Mouse (Mus musculus): ENCODE measurements around the gene Traf4. TPM values are rescaled to one million over a fixed set of nuclear protein-coding genes. Genes with fewer than 3 reads are reported as not detected.
A peak's percentile ranks its signal among the peaks of the same experiment; 100 is the strongest.
"Not testable (repeated sequence)": the region's sequence is repeated elsewhere in the genome, so short reads cannot be mapped to it uniquely, and the experiment has no call there.

The Traf4 gene
- polyA plus RNA-seq, 1 experiment from 2014 or later = 28.0 TPM

DNA sequence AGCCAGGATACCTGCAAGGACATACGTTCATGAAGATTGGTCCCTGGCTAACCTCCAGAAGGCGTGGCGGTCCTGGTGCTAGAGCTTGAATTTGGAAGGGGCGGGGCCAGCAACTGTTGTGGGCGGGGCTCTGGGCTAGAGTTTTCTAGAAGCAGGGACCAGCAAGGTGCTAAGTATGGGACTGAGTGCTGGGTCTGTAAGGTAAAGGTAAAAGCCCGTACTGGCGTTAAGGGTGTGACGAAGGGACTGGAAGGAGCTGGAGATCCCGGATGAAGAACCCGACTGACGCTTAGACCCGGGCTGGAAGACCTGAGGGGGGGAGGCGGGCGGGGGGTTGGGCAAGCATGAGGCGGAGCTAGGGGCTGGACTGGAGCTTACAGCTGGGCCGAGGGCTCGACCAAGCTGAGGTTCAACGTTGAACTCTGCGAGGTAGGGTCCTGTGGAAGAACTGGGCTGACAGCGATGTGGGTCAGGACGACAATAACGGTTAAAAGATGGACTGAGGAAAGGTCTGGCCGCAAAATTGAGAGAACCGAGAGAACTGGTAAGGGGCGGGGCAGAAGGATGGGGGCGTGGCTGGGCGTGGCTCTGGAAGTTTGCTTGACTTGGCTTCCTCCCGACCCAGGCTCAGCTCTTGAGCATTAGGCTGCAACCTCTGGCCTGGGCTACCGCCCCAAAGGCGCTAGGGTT lies 29.2 kb upstream of the Traf4 start:
- Histone ChIP-seq H3K36me3 (peaks cover 4% of the 10 kb centered on the region; the same call in 1 of the 2 replicates), H3K9ac (peak overlapping the region; percentile 64), H3K27ac (no peak overlapping the region), H3K9me3 (replicated peaks) (no peaks in the 10 kb centered on the region), H3K27me3 (peaks cover 33% of the 10 kb centered on the region), H3K4me2 (peak overlapping the region; percentile 84), H3K4me3 (replicated peaks) (peak overlapping the region; percentile 62), H3K4me1 (replicated peaks) (peaks cover 24% of the 10 kb centered on the region)
- WGBS (ENCODE audit: insufficient replicate concordance) = 2% methylated on average over 30 of the region's 30 CpGs
- DNase-seq (peak; percentile 81), ATAC-seq (ENCODE audit: low read depth) (peak; percentile 82)

DNA sequence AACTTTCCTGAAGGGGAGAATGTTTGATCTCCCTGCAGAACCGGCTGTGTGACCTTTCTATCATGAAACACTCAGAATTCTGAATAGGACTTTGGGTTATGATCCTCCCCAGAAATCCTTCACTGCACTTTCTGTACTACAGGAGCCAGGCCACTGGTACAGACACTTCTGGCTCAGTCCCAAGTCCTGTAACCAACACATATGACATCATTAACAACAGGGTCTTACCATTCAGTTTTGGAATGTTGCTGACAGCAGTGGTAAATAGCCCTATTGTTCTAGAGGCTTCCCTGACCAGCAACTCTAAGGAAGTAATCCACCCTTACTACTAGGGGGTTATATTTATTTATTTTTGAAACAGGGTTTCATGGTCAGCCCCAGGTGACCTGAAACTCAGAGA lies 27.7 kb upstream of the Traf4 start, which contains the start of gene Proca1:
Gene Proca1, plus strand, starts transcription at position 280 of the 400 bp plus-strand sequence.
- no peaks in the 10 kb centered on the region for H3K9me3 ChIP-seq (replicated peaks)
- no peak for DNase-seq
- H3K9ac ChIP-seq = no peak within 1 kb of the TSS
- peaks cover 47% of the 10 kb centered on the region for H3K27me3 ChIP-seq
- H3K4me1 ChIP-seq (replicated peaks) = peaks cover 37% of the 10 kb centered on the region
- H3K36me3 ChIP-seq = peaks cover 4% of the 10 kb centered on the region; the same call in 1 of the 2 replicates
- H3K27ac ChIP-seq = no peak within 1 kb of the TSS
- peak within 1 kb of the TSS; percentile 84 for H3K4me2 ChIP-seq
- whole genome bisulfite sequencing (ENCODE audit: insufficient replicate concordance) = 55% methylated on average over 1 of the region's 1 CpGs
- ATAC-seq (ENCODE audit: low read depth) = no peak
- H3K4me3 ChIP-seq (replicated peaks) = peak within 1 kb of the TSS; percentile 62

DNA sequence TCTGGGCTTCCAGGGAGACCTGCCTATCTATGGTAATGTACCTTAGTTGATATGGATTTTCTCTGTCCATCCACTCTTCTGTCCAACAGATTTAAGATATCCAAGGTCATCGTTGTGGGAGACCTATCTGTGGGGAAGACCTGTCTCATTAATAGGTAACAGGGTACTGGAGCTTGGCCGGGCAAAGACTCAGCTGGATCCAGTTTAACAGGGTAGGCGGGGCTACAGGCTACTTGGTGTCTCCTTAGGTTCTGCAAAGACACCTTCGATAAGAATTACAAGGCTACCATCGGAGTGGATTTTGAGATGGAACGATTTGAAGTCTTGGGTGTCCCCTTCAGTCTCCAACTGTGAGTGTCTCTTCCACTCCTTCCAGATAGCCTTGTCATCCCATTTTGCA lies 24.7 kb upstream of the Traf4 start:
- Histone ChIP-seq H3K9me3 (replicated peaks) (no peaks in the 10 kb centered on the region), H3K4me3 (replicated peaks) (0 out of 2 replicates have a peak overlapping the region, but pooled peaks have one; percentile 58), H3K4me1 (replicated peaks) (peaks cover 29% of the 10 kb centered on the region), H3K4me2 (peak overlapping the region; percentile 61; the same call in 1 of the 2 replicates), H3K27me3 (peaks cover 72% of the 10 kb centered on the region), H3K36me3 (peaks cover 4% of the 10 kb centered on the region; the same call in 1 of the 2 replicates), H3K9ac (no peak overlapping the region), H3K27ac (no peak overlapping the region)
- 57% methylated on average over 6 of the region's 6 CpGs for WGBS (ENCODE audit: insufficient replicate concordance)
- DNase-seq = no peak
- no peak for ATAC-seq (ENCODE audit: low read depth)

DNA sequence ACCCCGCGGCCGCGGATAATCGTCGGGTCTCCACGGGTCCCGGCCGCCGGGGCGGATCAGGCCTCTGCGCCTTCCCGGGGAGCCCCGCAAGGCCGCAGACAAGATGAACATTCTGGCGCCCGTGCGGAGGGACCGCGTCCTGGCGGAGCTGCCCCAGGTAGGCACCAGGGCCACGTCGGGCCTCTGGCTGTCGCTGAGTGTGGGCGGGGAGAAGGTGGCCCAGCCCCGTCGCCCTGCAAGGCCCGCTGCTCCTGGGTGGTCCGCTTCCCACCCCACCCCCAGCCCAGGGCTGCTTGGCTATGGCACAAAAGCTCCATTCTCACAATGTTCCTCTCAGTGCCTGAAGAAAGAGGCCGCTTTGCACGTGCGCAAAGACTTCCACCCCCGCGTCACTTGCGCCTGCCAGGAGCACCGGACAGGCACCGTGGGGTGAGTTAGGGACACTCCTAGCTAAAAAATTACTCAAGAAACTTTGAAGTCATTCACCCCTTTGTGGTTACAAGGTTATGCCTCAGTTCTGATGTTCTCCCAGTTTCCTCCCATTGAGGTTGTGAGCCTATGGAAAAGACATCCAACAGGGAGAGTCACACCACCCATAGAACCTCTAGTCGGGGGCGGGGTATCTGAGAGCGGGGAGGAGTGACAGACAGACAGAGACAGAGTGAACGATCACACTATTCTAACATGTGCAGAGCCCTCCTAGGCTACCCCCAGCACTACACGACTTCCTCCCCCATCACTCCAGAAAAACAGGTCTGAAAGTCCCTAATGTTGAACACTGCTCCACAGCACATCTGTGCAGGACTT lies 24.0 kb upstream of the Traf4 start:
- Histone ChIP-seq H3K27ac (peak overlapping the region; percentile 69), H3K4me1 (replicated peaks) (peaks cover 24% of the 10 kb centered on the region), H3K36me3 (peaks cover 4% of the 10 kb centered on the region; the same call in 1 of the 2 replicates), H3K9ac (peak overlapping the region; percentile 65), H3K4me2 (peak overlapping the region; percentile 61), H3K9me3 (replicated peaks) (no peaks in the 10 kb centered on the region), H3K4me3 (replicated peaks) (peak overlapping the region; percentile 58), H3K27me3 (peaks cover 72% of the 10 kb centered on the region)
- DNase-seq = no peak
- peak; percentile 57 for ATAC-seq (ENCODE audit: low read depth)
- 3% methylated on average over 42 of the region's 42 CpGs for WGBS (ENCODE audit: insufficient replicate concordance)

DNA sequence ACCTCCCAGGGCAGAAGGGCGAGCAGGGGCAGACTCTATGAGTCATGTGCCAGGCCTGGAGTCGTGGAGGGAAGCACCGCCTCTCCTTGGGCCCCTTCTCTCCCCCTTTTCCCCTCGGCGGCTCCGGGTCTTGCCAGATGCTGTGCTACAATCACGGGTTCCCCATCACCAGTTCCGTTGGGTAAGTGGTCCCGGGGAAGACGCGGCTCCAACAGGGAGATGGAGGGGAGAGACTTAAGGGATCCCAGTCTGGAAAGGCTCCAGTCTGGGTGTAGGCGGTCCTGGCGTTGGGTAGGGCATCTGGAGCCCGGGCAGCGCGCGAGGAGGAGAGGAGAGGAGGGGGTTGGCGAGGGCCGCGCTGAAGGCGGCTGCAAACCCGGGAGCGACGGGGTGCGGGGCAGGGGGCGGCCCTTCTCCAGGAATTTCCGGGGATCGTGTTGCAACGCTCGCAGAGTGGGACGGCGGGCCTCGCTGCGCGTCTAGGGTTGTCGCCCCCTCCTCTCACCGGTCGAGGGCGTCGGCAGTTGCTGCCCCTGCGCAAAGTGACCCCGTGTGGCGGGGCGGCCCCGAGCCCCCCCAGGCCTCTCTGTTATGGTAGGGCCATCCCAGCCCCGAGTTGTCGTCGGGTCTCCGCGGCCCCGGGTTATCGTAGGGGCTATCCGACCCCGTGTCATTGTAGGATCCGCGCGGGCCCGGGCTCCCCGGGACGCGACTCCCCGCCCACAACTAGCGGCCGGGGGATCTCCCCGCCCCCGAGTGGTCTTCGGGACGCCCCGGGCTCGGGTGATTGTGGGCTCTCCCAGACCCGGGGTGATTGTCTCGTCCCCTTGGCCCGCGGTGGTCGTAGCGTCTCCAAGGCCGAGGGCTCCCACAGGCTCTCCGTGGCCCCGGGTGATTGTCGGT lies 23.2 kb upstream of the Traf4 start, which contains the start of gene Rab34:
Gene Rab34, plus strand, starts transcription at position 100 of the 903 bp plus-strand sequence.
- peak; percentile 32 for ATAC-seq (ENCODE audit: low read depth)
- Histone ChIP-seq H3K9me3 (replicated peaks) (no peaks in the 10 kb centered on the region), H3K27ac (peak within 1 kb of the TSS; percentile 69), H3K27me3 (peaks cover 72% of the 10 kb centered on the region), H3K36me3 (peaks cover 4% of the 10 kb centered on the region; the same call in 1 of the 2 replicates), H3K9ac (peak within 1 kb of the TSS; percentile 65), H3K4me2 (peak within 1 kb of the TSS; percentile 61), H3K4me3 (replicated peaks) (peak within 1 kb of the TSS; percentile 58), H3K4me1 (replicated peaks) (peaks cover 26% of the 10 kb centered on the region)
- no peak for DNase-seq
- 1% methylated on average over 78 of the region's 80 CpGs for WGBS (ENCODE audit: insufficient replicate concordance)

DNA sequence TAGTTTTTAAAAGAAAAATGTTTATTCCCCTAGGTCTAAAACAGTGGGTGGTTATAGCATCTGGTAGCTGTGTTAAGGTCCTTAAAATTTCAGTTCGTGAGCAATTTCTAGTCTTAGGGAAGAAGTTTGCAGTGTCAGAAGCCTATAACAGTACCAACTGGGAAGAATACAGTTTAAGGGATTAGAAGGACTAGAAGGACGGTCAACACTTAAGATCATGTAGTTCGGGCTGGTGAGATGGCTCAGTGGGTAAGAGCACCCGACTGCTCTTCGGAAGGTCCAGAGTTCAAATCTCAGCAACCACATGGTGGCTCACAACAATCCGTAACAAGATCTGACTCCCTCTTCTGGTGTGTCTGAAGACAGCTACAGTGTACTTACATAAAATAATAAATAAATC lies 19.3 kb upstream of the Traf4 start:
- H3K4me3 ChIP-seq (replicated peaks); H3K9ac ChIP-seq; DNase-seq; H3K9me3 ChIP-seq (replicated peaks); ATAC-seq (ENCODE audit: low read depth); H3K27ac ChIP-seq; H3K4me2 ChIP-seq: not testable (repeated sequence)
- H3K36me3 ChIP-seq = peaks cover 30% of the 10 kb centered on the region
- WGBS (ENCODE audit: insufficient replicate concordance) = 81% methylated on average over 6 of the region's 6 CpGs
- peaks cover 41% of the 10 kb centered on the region for H3K27me3 ChIP-seq
- H3K4me1 ChIP-seq (replicated peaks) = peaks cover 52% of the 10 kb centered on the region

DNA sequence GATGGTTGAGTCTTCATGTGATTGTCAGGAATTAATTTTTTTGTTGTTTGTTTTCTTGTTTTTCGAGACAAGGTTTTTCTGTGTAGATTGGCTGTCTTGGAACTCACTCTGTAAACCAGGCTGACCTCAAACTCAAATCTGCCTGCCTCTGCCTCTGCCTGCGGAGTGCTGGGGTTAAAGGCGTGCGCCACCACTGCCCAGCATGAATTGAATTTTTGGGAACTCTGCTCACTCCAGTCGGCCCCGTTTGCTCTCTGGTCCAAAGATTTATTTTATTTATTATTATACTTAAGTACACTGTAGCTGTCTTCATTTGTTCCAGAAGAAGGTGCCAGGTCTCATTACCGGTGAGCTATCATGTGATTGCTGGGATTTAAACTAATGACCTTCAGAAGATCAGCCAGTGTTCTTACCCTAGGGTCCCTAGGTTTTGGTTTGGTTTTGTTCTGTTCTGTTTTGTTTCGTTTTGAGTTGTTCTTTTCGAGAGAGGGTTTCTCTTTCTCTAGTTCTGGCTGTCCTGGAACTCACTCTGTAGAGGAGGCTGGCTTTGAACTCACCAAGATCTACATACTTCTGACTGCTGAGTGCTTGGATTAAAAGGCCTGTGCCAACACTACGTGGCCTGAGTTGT lies 18.6 kb upstream of the Traf4 start:
- ATAC-seq (ENCODE audit: low read depth) (no peak), DNase-seq (no peak)
- peaks cover 37% of the 10 kb centered on the region for H3K36me3 ChIP-seq
- H3K9ac ChIP-seq = peak overlapping the region; percentile 99
- WGBS (ENCODE audit: insufficient replicate concordance) = 34% methylated on average over 10 of the region's 10 CpGs
- H3K4me3 ChIP-seq (replicated peaks) = peak overlapping the region; percentile 94
- H3K4me2 ChIP-seq = peak overlapping the region; percentile 81
- H3K27ac ChIP-seq = no peak overlapping the region
- no peaks in the 10 kb centered on the region for H3K9me3 ChIP-seq (replicated peaks)
- peaks cover 52% of the 10 kb centered on the region for H3K4me1 ChIP-seq (replicated peaks)
- H3K27me3 ChIP-seq = peaks cover 34% of the 10 kb centered on the region

DNA sequence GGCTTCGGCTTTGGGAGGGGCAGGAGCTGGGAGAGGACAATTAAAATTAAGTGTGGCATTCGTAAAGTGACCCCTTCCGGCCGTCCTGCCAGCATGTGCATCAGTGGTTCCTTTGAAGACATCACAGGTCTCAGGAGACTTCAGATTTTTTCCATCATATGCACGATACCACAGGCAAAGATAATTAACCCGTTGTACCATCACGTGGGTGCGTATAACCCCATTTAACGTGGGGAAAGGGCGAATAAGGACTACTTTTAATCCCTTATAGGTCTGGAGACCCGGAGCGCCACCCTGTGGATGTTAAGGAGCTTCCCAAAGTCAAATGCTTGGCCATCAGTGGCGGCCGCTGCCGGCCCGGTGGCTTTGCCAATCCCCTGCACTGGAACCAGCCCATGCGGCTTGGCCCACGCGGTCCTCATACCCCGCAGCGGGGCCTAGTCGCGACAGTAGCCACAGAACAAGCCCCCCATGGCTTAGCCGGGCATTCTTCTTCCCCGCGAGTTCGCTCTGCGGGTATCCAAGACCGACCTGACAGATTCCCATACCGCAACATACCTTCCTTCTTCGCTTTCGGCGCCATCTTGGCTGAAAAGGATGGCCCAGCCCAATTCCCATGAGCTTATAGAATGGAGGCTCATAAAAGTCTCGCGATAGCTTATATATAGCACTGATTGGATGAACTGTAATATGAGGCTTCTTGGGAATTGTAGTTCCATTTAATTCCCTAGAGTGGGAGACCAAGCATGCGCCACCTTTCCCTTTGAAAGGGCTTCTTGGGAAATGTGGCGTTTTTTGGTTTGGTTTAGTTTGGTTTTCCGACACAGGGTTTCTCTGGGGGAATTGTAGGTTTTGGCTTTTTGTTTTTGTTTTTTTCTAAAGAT lies 17.8 kb upstream of the Traf4 start, which contains the start of gene Rpl23a:
Gene Rpl23a, minus strand, starts transcription at position 624 of the 884 bp plus-strand sequence.
- Histone ChIP-seq H3K4me2 (peak within 1 kb of the TSS; percentile 81), H3K4me1 (replicated peaks) (peaks cover 47% of the 10 kb centered on the region), H3K27me3 (peaks cover 26% of the 10 kb centered on the region), H3K36me3 (peaks cover 38% of the 10 kb centered on the region), H3K27ac (peak within 1 kb of the TSS; percentile 100), H3K9ac (peak within 1 kb of the TSS; percentile 99), H3K4me3 (replicated peaks) (peak within 1 kb of the TSS; percentile 94), H3K9me3 (replicated peaks) (no peaks in the 10 kb centered on the region)
- DNase-seq (peak; percentile 80), ATAC-seq (ENCODE audit: low read depth) (peak; percentile 76)
- WGBS (ENCODE audit: insufficient replicate concordance) = under 1% methylated on average over 38 of the region's 38 CpGs

DNA sequence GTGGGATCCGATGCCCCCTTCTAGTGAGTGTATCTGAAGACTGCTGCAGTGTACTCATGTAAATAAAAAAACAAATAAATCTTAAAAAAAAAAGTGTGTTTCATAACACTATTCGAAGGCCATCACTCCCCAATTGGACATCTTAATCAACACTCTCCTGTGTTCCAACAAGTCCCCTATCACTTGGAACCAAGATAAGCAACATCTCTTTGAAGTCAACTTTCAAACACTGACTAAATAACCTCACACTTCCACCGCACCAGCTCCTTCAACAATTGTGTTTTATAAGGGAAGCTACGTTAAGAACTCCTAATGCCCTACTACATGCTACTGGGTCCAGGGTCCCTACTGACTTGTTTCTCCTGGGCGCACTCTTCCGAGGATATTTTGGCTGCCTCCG lies 17.1 kb upstream of the Traf4 start:
- ATAC-seq (ENCODE audit: low read depth) = no peak
- Histone ChIP-seq H3K27ac (peak overlapping the region; percentile 100), H3K27me3 (peaks cover 18% of the 10 kb centered on the region), H3K9ac (peak overlapping the region; percentile 99), H3K36me3 (peaks cover 38% of the 10 kb centered on the region), H3K4me1 (replicated peaks) (peaks cover 47% of the 10 kb centered on the region), H3K4me2 (peak overlapping the region; percentile 81), H3K4me3 (replicated peaks) (peak overlapping the region; percentile 94), H3K9me3 (replicated peaks) (no peaks in the 10 kb centered on the region)
- no peak for DNase-seq
- WGBS (ENCODE audit: insufficient replicate concordance) = under 1% methylated on average over 7 of the region's 7 CpGs

Measured in liver, embryonic 13.5 days (tissue).